Mouse (Mus musculus) liver, postnatal 0 days (tissue): ENCODE measurements at regions not wholly inside any gene's neighbourhood (a gene's known extent, or its start where the extent isn't known, plus 50 kb on each side); places are given as distances from the start of the nearest gene placed in this dataset.

Experiments
- CTCF ChIP-seq: sonication (generic); IDR thresholded peaks from 2 replicates; pipeline ENCODE4 v1.5.1; 2016; ENCODE audit warnings: antibody characterized with exemption, low read depth
- EP300 ChIP-seq: IDR thresholded peaks from 2 replicates; pipeline ENCODE4 v1.6.1; 2016; ENCODE audit warnings: antibody characterized with exemption, low read depth, mild to moderate bottlenecking

- TF ChIP-seq CTCF (no peak), EP300 (peak; percentile 69)
Measured at GRCm38 (mm10) chr1:23255925-23256629, 141.5 kb downstream of the Ogfrl1 start.
